Mouse (Mus musculus): ENCODE data around the gene Ctsd. TPM values are rescaled to one million over a fixed set of nuclear protein-coding genes. Genes with fewer than 3 reads are reported as not detected.

Ctsd gene
- total and polyA plus RNA-seq, 2 experiments from 2014 or later = 484 to 1,105 TPM

DNA sequence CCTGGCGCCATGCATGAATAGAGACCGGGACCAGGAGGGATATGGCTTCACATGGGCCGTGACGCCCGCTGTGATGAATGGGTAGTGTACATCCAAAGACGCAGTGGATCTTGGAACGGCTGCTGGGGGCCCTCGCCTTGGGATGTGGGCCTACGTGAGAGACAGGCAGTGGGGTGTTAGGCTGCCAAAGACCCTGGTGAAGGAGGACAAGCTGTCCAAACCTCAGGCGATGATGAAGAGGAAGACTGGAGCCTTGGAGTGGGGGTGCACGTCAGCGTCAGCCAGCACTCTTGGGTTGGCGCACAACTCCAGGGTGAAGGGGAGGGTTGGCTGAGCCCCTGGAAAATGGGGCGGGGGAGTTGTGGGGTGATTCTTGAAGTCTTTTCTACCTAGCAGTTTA lies 43.3 kb upstream of the Ctsd start:
- no peak overlapping the region for H3K4me2 ChIP-seq (ENCODE audit: low read depth, low read length)
- no peaks in the 10 kb centered on the region for H3K36me3 ChIP-seq (replicated peaks; ENCODE audit: control insufficient read depth, insufficient read depth, low read length)
- no peak overlapping the region for H3K4me3 ChIP-seq (ENCODE audit: low read depth, low read length)
- TF ChIP-seq EP300 (IDR thresholded peaks at IDR 0.05; ENCODE audit: low read depth) (no peak), CTCF (IDR thresholded peaks at IDR 0.05; ENCODE audit: low read depth) (no peak)
- H3K4me1 ChIP-seq (ENCODE audit: control insufficient read depth, insufficient read depth) = peaks cover 10% of the 10 kb centered on the region; the same call in 1 of the 2 replicates
- no peaks in the 10 kb centered on the region for H3K9me3 ChIP-seq (replicated peaks; ENCODE audit: control insufficient read depth, low read length)
- H3K27me3 ChIP-seq (ENCODE audit: control insufficient read depth, insufficient read depth, low read length) = no peaks in the 10 kb centered on the region
- no peak for ATAC-seq (ENCODE audit: insufficient read depth, low read depth)
- no peak overlapping the region for H3K27ac ChIP-seq (ENCODE audit: low read depth)
- 89% methylated on average over 14 of the region's 14 CpGs for WGBS
- no peak overlapping the region for H3K9ac ChIP-seq (replicated peaks; ENCODE audit: low read depth, low read length)
- no peak for DNase-seq (ENCODE audit: low spot score)

DNA sequence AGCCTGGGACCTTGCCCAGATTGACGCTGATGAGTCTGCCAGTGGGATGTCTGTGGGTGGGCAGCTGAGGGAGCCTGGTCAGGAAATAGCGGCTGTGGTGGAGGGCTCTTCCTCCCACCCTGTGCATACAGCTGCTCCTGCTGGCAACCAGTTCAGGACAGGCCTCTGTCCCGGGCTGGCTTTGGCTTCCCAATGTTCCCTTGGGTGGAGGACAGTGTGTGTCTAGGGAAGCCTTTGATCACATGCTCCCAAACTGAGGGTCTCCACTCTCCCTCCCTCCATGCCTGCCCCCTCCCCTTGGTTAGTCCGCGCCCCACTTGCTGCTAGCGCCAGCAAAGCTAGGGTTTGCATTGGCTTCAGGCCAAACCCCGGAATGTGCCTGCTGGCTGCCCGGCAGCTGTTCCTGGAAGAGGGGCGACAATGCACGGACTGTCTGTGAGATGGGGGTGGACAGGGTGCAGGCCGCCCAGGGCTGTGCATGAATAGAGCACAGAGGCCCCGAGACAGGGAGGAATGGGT lies 42.4 kb upstream of the Ctsd start:
- DNase-seq (ENCODE audit: low spot score) (no peak), ATAC-seq (ENCODE audit: insufficient read depth, low read depth) (peak; percentile 46; the same call in 1 of the 2 replicates)
- Histone ChIP-seq H3K4me1 (ENCODE audit: control insufficient read depth, insufficient read depth) (peaks cover 10% of the 10 kb centered on the region; the same call in 1 of the 2 replicates), H3K4me2 (ENCODE audit: low read depth, low read length) (no peak overlapping the region), H3K9ac (replicated peaks; ENCODE audit: low read depth, low read length) (no peak overlapping the region), H3K27ac (ENCODE audit: low read depth) (peak overlapping the region; percentile 13; the same call in 1 of the 2 replicates), H3K9me3 (replicated peaks; ENCODE audit: control insufficient read depth, low read length) (no peaks in the 10 kb centered on the region), H3K27me3 (ENCODE audit: control insufficient read depth, insufficient read depth, low read length) (no peaks in the 10 kb centered on the region), H3K4me3 (ENCODE audit: low read depth, low read length) (no peak overlapping the region), H3K36me3 (replicated peaks; ENCODE audit: control insufficient read depth, insufficient read depth, low read length) (no peaks in the 10 kb centered on the region)
- WGBS = 31% methylated on average over 11 of the region's 12 CpGs
- no peak for TF ChIP-seq CTCF (IDR thresholded peaks at IDR 0.05; ENCODE audit: low read depth)

DNA sequence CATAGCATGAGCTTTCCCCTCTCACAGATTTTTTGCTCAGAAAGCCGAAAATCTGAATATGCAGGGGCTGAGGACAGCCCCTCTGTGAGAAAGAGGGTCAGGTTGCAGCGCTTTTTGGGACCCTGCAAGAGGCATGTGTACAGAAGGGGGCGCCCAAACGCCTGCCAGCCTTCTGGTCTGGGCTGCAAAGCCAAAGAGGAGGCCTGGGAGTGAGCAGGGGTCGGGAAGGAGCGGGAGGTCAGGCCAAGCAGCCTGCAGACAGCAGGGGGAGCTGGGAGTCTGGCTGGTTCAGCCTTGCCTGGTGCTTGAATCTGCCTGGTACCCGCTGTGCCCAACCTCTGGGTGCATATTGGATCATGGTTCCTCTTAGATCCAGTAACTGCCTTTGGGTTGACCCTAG lies 40.4 kb upstream of the Ctsd start:
- peak; percentile 47 for DNase-seq (ENCODE audit: low spot score)
- H3K4me1 ChIP-seq (ENCODE audit: control insufficient read depth, insufficient read depth) = peaks cover 10% of the 10 kb centered on the region; the same call in 1 of the 2 replicates
- no peaks in the 10 kb centered on the region for H3K9me3 ChIP-seq (replicated peaks; ENCODE audit: control insufficient read depth, low read length)
- TF ChIP-seq CTCF (IDR thresholded peaks at IDR 0.05; ENCODE audit: low read depth) = peak; percentile 54
- TF ChIP-seq EP300 (IDR thresholded peaks at IDR 0.05; ENCODE audit: low read depth) = no peak
- H3K4me2 ChIP-seq (ENCODE audit: low read depth, low read length) = no peak overlapping the region
- WGBS = 20% methylated on average over 7 of the region's 7 CpGs
- no peak overlapping the region for H3K27ac ChIP-seq (ENCODE audit: low read depth)
- no peaks in the 10 kb centered on the region for H3K36me3 ChIP-seq (replicated peaks; ENCODE audit: control insufficient read depth, insufficient read depth, low read length)
- H3K4me3 ChIP-seq (ENCODE audit: low read depth, low read length) = no peak overlapping the region
- ATAC-seq (ENCODE audit: insufficient read depth, low read depth) = peak; percentile 49
- H3K9ac ChIP-seq (replicated peaks; ENCODE audit: low read depth, low read length) = no peak overlapping the region
- H3K27me3 ChIP-seq (ENCODE audit: control insufficient read depth, insufficient read depth, low read length) = no peaks in the 10 kb centered on the region

DNA sequence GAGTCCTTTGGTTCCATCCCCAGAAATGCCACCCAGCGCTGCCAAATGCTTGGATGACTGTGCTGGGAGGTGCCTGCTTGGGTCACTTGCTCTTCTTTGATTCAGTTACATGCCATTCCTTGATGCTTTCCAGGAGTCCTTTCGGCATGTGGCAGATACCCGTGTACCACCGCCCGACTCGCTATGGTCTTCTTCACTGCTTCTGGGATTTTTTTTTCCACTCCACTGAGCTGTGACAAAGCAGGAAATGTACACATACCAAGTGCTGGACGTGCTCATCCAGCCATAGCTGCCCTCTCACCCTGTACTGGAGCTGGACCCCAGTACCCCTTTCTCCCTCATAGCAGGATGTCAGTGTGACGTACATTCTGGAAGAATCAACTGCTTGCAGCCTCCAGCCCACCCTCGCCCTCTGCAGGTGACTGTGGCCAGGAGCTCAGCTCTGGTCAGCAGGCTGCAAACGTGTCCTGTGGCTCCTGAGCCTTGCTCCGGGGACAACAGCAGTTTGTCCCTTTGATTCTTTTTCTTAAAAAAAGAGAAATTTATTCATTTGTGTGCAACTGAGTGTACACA lies 37.9 kb upstream of the Ctsd start:
- Histone ChIP-seq H3K4me3 (ENCODE audit: low read depth, low read length) (no peak overlapping the region), H3K9me3 (replicated peaks; ENCODE audit: control insufficient read depth, low read length) (no peaks in the 10 kb centered on the region), H3K4me1 (ENCODE audit: control insufficient read depth, insufficient read depth) (peaks cover 10% of the 10 kb centered on the region; the same call in 1 of the 2 replicates), H3K27me3 (ENCODE audit: control insufficient read depth, insufficient read depth, low read length) (no peaks in the 10 kb centered on the region), H3K27ac (ENCODE audit: low read depth) (no peak overlapping the region), H3K4me2 (ENCODE audit: low read depth, low read length) (no peak overlapping the region), H3K36me3 (replicated peaks; ENCODE audit: control insufficient read depth, insufficient read depth, low read length) (no peaks in the 10 kb centered on the region), H3K9ac (replicated peaks; ENCODE audit: low read depth, low read length) (no peak overlapping the region)
- ATAC-seq (ENCODE audit: insufficient read depth, low read depth) (peak; percentile 24; the same call in 1 of the 2 replicates), DNase-seq (ENCODE audit: low spot score) (peak; percentile 55)
- peak; percentile 66 for TF ChIP-seq CTCF (IDR thresholded peaks at IDR 0.05; ENCODE audit: low read depth)
- no peak for TF ChIP-seq EP300 (IDR thresholded peaks at IDR 0.05; ENCODE audit: low read depth)
- 60% methylated on average over 11 of the region's 11 CpGs for WGBS

DNA sequence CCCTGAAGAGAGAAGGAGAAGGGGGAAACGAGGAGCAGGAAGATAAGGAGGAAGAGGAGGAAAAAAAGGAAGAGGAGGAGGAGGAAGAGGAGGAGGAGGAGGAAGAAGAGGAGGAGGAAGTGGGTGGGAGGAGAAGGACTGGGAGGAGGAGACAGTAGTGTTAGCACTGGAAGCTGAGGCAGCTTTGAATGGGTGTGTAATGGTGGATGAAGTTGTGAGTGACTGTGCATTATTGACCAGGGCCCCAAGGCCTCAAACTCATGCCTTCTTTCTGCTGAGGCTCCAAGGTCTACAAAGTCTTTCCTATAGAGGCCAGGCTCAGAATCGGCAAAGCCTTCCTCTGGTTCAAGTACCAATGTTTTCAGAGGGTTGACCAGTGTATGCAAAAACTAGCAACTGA lies 34.0 kb upstream of the Ctsd start:
- 59% methylated on average over 2 of the region's 2 CpGs for WGBS
- no peak for ATAC-seq (ENCODE audit: insufficient read depth, low read depth)
- no peaks in the 10 kb centered on the region for H3K4me1 ChIP-seq (ENCODE audit: control insufficient read depth, insufficient read depth)
- no peak overlapping the region for H3K27ac ChIP-seq (ENCODE audit: low read depth)
- H3K9ac ChIP-seq (replicated peaks; ENCODE audit: low read depth, low read length) = no peak overlapping the region
- no peak for TF ChIP-seq EP300 (IDR thresholded peaks at IDR 0.05; ENCODE audit: low read depth)
- no peak for TF ChIP-seq CTCF (IDR thresholded peaks at IDR 0.05; ENCODE audit: low read depth)
- no peaks in the 10 kb centered on the region for H3K36me3 ChIP-seq (replicated peaks; ENCODE audit: control insufficient read depth, insufficient read depth, low read length)
- H3K4me2 ChIP-seq (ENCODE audit: low read depth, low read length) = no peak overlapping the region
- H3K9me3 ChIP-seq (replicated peaks; ENCODE audit: control insufficient read depth, low read length) = no peaks in the 10 kb centered on the region
- no peak overlapping the region for H3K4me3 ChIP-seq (ENCODE audit: low read depth, low read length)
- DNase-seq (ENCODE audit: low spot score) = no peak
- no peaks in the 10 kb centered on the region for H3K27me3 ChIP-seq (ENCODE audit: control insufficient read depth, insufficient read depth, low read length)

DNA sequence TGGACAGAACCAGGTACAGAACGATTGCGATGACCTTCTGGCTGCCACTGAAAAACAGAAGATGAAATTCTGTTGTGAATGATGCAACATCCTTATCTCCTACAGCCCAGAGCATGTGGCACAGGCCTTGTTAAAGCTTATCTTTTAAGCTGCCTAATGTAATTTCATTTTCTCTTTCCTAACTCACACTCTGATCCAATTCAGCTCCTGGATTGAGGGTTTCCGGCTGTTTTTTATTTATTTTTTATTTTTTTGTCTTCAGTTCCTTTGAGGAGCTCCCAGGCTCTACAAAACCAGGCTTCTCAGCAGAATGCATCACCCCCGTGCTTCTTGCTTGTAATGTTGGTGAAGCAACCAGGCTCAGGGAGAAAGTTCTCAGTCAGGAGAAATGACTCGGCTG lies 32.0 kb upstream of the Ctsd start:
- no peak for DNase-seq (ENCODE audit: low spot score)
- WGBS = 69% methylated on average over 5 of the region's 5 CpGs

More for the DNA sequence above, 32.0 kb upstream of the Ctsd start:
- no peaks in the 10 kb centered on the region for H3K27me3 ChIP-seq (ENCODE audit: control insufficient read depth, insufficient read depth, low read length)
- H3K4me1 ChIP-seq (ENCODE audit: control insufficient read depth, insufficient read depth) = no peaks in the 10 kb centered on the region
- no peaks in the 10 kb centered on the region for H3K36me3 ChIP-seq (replicated peaks; ENCODE audit: control insufficient read depth, insufficient read depth, low read length)
- TF ChIP-seq CTCF (IDR thresholded peaks at IDR 0.05; ENCODE audit: low read depth) (no peak), EP300 (IDR thresholded peaks at IDR 0.05; ENCODE audit: low read depth) (no peak)
- H3K4me2 ChIP-seq (ENCODE audit: low read depth, low read length) = no peak overlapping the region
- H3K9ac ChIP-seq (replicated peaks; ENCODE audit: low read depth, low read length) = no peak overlapping the region
- H3K9me3 ChIP-seq (replicated peaks; ENCODE audit: control insufficient read depth, low read length) = no peaks in the 10 kb centered on the region
- H3K4me3 ChIP-seq (ENCODE audit: low read depth, low read length) = no peak overlapping the region
- H3K27ac ChIP-seq (ENCODE audit: low read depth) = no peak overlapping the region
- no peak for ATAC-seq (ENCODE audit: insufficient read depth, low read depth)
